Mouse (Mus musculus) liver (tissue): ENCODE results near the gene Ggta1.
A peak's percentile ranks its signal among the peaks of the same experiment; 100 is the strongest.

Experiments used
- DNase-seq: peaks from one replicate; pipeline ENCODE4 v3.0.0-alpha.2; 2020; ENCODE audit warnings: mixed read lengths

Gene Ggta1

GRCm38 (mm10) chr2:35432472-35432871 is 30.6 kb downstream of the Ggta1 start:
- no peak for DNase-seq

GRCm38 (mm10) chr2:35432011-35432410 is 31.0 kb downstream of the Ggta1 start:
- no peak for DNase-seq

- DNase-seq = no peak
Measured at GRCm38 (mm10) chr2:35430806-35431205, 32.2 kb downstream of the Ggta1 start.

- no peak for DNase-seq
Measured at GRCm38 (mm10) chr2:35428615-35429300, 34.3 kb downstream of the Ggta1 start.

- no peak for DNase-seq
Measured at GRCm38 (mm10) chr2:35427559-35427958, 35.5 kb downstream of the Ggta1 start.

- DNase-seq = no peak
Measured at GRCm38 (mm10) chr2:35423711-35424339, 39.2 kb downstream of the Ggta1 start.

GRCm38 (mm10) chr2:35422384-35422783 is 40.6 kb downstream of the Ggta1 start:
- DNase-seq = no peak

- DNase-seq = no peak
Measured at GRCm38 (mm10) chr2:35420681-35421080, 42.4 kb downstream of the Ggta1 start.

- peak; percentile 31 for DNase-seq
Measured at GRCm38 (mm10) chr2:35419671-35420070, 43.4 kb downstream of the Ggta1 start.

GRCm38 (mm10) chr2:35419243-35419642 is 43.8 kb downstream of the Ggta1 start:
- no peak for DNase-seq

GRCm38 (mm10) chr2:35417231-35417630 is 45.8 kb downstream of the Ggta1 start:
- peak; percentile 21 for DNase-seq

GRCm38 (mm10) chr2:35416473-35416872 is 46.6 kb downstream of the Ggta1 start:
- no peak for DNase-seq

- DNase-seq = no peak
Measured at GRCm38 (mm10) chr2:35412810-35413209, 50.2 kb downstream of the Ggta1 start.

GRCm38 (mm10) chr2:35412246-35412645 is 50.8 kb downstream of the Ggta1 start:
- no peak for DNase-seq

- no peak for DNase-seq
Measured at GRCm38 (mm10) chr2:35411640-35412190, 51.3 kb downstream of the Ggta1 start.

GRCm38 (mm10) chr2:35409466-35409865 is 53.6 kb downstream of the Ggta1 start:
- DNase-seq = peak; percentile 1

GRCm38 (mm10) chr2:35408409-35409110 is 54.5 kb downstream of the Ggta1 start:
- no peak for DNase-seq

- DNase-seq = no peak
Measured at GRCm38 (mm10) chr2:35407878-35408277, 55.2 kb downstream of the Ggta1 start.

GRCm38 (mm10) chr2:35407266-35407665 is 55.8 kb downstream of the Ggta1 start:
- DNase-seq = no peak

- DNase-seq = no peak
Measured at GRCm38 (mm10) chr2:35406611-35407010, 56.4 kb downstream of the Ggta1 start.

GRCm38 (mm10) chr2:35402391-35402790 is 60.6 kb downstream of the Ggta1 start:
- no peak for DNase-seq

GRCm38 (mm10) chr2:35400739-35401138 is 62.3 kb downstream of the Ggta1 start:
- DNase-seq = no peak

- no peak for DNase-seq
Measured at GRCm38 (mm10) chr2:35398184-35398828, 64.7 kb downstream of the Ggta1 start.
